Mouse (Mus musculus) testis, adult 2 months (tissue): ENCODE results near the gene Enho. TPM values are rescaled to one million over a fixed set of nuclear protein-coding genes. Genes with fewer than 3 reads are reported as not detected.
"Not testable (repeated sequence)": the region's sequence is repeated elsewhere in the genome, so short reads cannot be mapped to it uniquely, and the experiment has no call there.

Experiments
- H3K27ac ChIP-seq: fragments of 200-500 bp; 2 replicates; pipeline ENCODE4 v1.5.1; 2012; ENCODE audit warnings: low read depth, low read length; ENCODE audit not compliant: control insufficient read depth, insufficient read depth
- H3K27me3 ChIP-seq: fragments of 200-500 bp; 2 replicates; pipeline ENCODE4 v1.6.1; 2012; ENCODE audit warnings: mild to moderate bottlenecking, low read length, moderate library complexity; ENCODE audit not compliant: control insufficient read depth, insufficient read depth
- H3K36me3 ChIP-seq: fragments of 200-500 bp; 2 replicates; pipeline ENCODE4 v1.6.1; 2012; ENCODE audit warnings: mild to moderate bottlenecking, low read length; ENCODE audit not compliant: control insufficient read depth, insufficient read depth
- H3K4me1 ChIP-seq: fragments of 200-500 bp; 2 replicates; pipeline ENCODE4 v1.6.1; 2012; ENCODE audit warnings: low read length; ENCODE audit not compliant: control insufficient read depth, insufficient read depth
- H3K4me3 ChIP-seq: fragments of 200-500 bp; 2 replicates; pipeline ENCODE4 v1.5.1; 2012; ENCODE audit warnings: low read depth, mild to moderate bottlenecking, low read length, moderate library complexity, mixed read lengths; ENCODE audit not compliant: control insufficient read depth
- CTCF ChIP-seq: fragments of 200-500 bp; IDR thresholded peaks from 2 replicates; pipeline ENCODE4 v1.5.1; 2012; ENCODE audit warnings: low read depth, mild to moderate bottlenecking, inconsistent platforms, low read length, moderate library complexity; ENCODE audit not compliant: control insufficient read depth, insufficient read depth, insufficient replicate concordance
- POLR2A ChIP-seq: fragments of 200-500 bp; IDR thresholded peaks from 2 replicates; pipeline ENCODE4 v1.6.1; 2012; ENCODE audit warnings: low read depth, mild to moderate bottlenecking, inconsistent platforms, low read length, moderate library complexity; ENCODE audit not compliant: control insufficient read depth
- polyA plus RNA-seq: library from polyadenylated mRNA; depleted of rRNA; stranded (reverse); fragments of >200 nt; gene quantifications from 2 replicates; pipeline ENCODE4 v1.2.3, GENCODE M21; 2012; rRNA removed

Gene Enho
- polyA plus RNA-seq, result 3.7 and 4.2 TPM in 2 replicates

DNA sequence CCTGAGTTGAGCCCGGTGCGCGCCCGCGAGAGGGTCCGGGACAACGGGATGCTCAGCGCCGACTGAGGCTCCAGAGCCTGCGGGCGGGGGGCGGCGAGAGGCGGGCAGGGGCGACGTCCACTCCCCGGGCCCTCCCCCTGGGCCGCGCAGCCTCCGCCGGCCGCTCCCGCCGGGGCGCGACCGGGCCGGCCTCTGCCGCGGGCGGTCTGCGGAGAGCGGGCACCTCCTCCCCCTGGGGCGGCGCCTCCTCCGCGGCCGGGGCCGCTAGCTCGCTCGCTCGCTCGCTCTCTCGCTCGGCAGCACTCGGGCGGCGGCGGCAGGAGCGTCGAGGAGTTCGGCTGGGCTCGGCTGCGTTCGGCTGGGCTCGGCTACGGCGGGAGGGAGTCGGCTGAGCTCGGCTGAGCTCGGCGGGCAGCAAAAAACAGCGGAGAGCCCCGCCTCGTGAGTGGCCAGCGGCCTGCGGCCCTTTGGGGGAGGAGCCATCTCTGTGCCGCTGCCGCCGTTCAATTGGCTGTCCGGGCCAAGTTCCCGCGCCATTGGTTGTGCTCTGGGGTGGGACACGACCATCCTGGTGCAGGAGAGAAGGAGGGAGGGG is at the start of gene Enho:
TSS of gene Enho (minus strand) at position 412 of the 595 bp plus-strand sequence.
- no peak within 1 kb of the TSS for H3K27ac ChIP-seq
- H3K4me3 ChIP-seq, result peak within 1 kb of the TSS; percentile 76
- H3K27me3 ChIP-seq, result no peaks in the 10 kb centered on the region
- peaks cover 14% of the 10 kb centered on the region for H3K4me1 ChIP-seq
- no peaks in the 10 kb centered on the region for H3K36me3 ChIP-seq
- TF ChIP-seq POLR2A (no peak), CTCF (no peak)

DNA sequence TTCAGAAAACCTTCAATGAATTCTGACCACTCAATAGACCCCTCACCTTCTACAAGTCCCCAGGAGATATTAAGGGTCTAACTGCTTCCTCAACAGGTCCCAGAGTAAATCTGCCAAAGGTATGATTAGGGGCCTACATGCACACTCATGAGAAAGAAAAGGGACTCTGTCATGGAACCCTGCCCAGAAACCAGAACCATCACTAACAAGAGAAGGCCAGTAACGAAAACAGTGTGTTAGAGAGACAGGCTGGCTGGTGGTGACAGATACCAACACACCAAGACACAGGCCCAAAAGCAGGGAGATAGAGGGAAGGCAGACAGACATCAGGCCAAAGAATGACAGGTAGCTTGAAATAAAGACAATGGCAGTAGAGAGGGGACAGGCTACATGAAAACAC is 48.4 kb upstream of the Enho start:
- not testable (repeated sequence) for H3K27ac ChIP-seq, H3K27me3 ChIP-seq

DNA sequence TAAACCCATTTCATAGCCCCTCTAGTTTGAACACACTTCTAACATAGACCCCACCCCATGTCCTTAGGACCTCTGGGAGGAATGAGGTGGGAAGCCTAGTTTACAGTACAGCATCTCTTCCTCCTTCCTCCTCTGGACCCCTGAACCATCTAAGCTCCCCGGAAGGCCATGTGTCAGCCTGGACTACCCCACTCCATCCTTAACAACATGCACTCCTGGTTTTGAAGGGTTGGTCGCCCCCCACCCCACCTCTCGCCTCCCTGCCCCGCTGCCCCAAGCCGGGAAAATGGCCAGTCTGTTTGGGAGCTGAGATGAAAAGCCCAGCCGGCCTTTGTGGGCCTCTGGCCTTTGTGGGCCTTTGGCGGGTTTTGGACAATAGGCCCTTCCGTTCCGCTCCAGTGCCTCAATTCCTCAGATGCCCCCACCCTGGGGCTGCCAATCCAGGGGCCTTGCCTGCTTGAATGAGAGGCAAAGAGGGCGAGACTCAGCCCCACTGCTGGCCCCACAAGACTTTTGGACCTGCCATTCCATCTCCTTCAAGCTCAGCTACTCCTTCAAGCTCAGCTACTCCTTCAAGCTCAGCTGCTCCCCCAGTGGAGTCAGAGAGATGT is 45.9 kb upstream of the Enho start:
- H3K36me3 ChIP-seq, H3K27me3 ChIP-seq, H3K4me1 ChIP-seq, H3K27ac ChIP-seq, H3K4me3 ChIP-seq: not testable (repeated sequence)

More for the DNA sequence above, 48.4 kb upstream of the Enho start:
- H3K4me1 ChIP-seq, H3K4me3 ChIP-seq, H3K36me3 ChIP-seq: not testable (repeated sequence)

DNA sequence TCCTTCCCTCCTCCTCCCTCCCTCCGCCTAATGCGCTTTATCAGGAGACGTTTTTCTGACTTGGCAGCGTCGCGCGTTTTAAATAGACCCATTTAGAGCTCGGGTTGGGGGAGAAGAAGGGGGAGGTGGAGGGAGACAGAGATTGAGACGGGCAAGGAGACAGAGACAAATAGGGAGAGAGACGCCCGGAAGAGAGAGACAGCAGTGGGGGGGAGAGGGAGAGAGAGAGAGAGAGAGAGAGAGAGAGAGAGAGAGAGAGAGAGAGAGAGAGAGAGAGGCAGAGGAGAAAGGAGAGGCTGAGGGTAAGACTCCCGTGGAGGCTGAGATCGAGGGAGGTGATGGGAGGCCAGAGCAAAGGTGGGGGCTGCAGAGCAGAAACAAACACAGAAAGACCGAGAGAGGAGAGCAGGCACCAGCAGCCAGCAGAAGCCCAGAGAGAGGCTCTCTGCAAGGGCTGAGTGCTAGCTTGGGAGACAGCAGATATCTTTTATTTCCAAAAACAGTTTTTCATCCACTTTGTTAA is 44.9 kb upstream of the Enho start:
- not testable (repeated sequence) for H3K4me1 ChIP-seq, H3K27ac ChIP-seq, H3K36me3 ChIP-seq, H3K4me3 ChIP-seq, H3K27me3 ChIP-seq

DNA sequence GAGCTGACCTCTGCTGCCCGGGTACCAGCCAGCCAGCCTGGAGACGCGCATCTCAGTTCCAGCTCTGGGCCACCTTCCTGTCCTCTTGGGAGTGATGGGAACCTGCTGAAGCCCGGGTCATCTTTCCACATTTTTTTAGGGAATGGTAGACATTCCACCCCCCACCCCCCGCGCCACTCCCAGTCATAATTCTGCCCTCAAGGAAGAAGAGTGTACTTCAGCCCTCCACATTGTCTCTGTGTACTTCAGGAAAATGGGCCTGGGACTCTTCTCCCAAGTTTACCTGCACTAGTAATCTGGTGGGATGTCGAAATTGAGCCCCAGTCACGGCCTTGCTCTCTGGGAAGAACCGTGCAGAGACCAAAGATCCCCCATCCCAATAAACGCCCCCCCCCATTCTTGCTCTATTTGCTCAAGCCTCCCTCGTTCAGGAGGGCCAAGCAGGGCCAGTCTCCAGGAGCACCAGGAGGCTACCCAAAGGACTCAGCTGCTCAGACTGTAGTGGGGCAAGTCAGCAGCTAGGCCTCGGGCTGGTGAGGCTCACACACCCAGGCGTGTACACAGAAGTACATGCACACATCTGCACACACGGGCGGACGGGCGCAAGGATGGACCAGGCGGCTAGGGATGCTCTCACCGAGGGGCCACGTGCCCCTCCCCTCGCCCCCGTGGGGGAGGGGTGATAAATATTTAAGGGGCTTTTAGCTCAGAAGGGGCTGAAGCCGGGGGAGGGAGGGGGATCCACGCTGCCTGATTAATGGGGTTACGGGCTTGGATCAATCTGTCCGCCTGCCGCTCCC is 44.2 kb upstream of the Enho start:
- not testable (repeated sequence) for H3K27me3 ChIP-seq, H3K4me1 ChIP-seq, H3K36me3 ChIP-seq, H3K27ac ChIP-seq, H3K4me3 ChIP-seq

DNA sequence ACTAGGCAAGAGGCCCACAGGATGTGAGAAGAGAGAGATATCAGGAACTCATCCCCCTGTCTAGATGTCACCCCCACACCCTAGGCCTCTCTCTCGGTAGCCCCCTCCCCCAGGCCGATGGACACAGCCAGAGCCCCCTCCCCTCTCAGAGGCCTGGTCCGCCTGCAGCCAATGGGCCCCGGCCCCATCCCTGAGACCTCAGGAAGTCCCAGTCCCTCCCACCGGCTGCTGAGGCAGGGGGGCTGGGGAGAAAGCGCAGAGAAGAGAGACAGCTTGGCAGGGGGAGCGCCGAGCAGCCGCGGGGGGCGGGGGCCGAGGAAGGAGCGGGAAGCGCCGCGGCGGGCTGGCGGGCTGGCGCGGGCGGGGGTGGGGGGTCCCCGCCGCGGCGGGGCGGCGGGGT is 43.2 kb upstream of the Enho start:
- not testable (repeated sequence) for H3K4me1 ChIP-seq, H3K27ac ChIP-seq, H3K4me3 ChIP-seq, H3K27me3 ChIP-seq, H3K36me3 ChIP-seq

DNA sequence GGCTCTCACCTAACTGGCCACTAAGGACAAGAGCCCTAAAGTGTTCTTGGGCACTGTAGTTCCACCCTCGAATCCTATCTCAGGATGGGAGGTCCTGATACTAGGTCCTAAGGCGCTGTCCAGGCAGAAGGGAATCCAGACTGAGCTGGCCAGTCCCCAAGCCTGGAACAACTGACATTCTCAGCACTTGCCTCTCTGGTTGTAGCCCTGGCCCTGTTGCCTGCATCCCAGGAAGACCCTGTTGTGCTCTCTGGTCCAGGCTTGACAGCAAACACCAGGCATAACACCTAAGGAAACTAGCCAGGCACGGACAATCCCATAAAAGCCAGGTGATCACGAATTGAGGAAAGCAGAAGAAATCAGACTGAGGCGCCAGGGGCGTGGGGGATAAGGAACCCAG is 42.7 kb upstream of the Enho start:
- Histone ChIP-seq H3K27me3 (no peaks in the 10 kb centered on the region), H3K4me1 (no peaks in the 10 kb centered on the region; the same call in 1 of the 2 replicates), H3K36me3 (no peaks in the 10 kb centered on the region), H3K4me3 (no peak overlapping the region), H3K27ac (no peak overlapping the region)
- no peak for TF ChIP-seq CTCF
- TF ChIP-seq POLR2A, result no peak

DNA sequence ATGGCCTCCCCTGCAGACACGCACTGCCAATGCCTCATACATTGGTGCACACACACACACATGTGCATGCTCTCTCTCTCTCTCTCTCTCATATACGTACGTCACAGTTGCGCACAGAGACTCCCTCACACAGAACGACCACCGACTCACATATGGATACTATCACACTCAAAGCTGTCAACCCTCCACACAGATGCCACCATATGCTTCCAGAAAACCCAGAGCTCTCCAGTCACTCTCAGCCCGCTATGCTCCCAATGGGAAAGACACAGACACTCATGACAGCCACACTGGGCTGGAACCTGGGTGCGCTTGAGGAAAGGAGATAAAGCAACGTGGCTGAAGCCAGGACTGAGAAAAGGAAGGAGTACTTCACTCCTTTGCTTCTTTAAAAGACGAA is 41.8 kb upstream of the Enho start:
- TF ChIP-seq POLR2A, result no peak
- no peak for TF ChIP-seq CTCF
- Histone ChIP-seq H3K4me1 (no peaks in the 10 kb centered on the region; the same call in 1 of the 2 replicates), H3K27ac (no peak overlapping the region), H3K27me3 (no peaks in the 10 kb centered on the region), H3K4me3 (no peak overlapping the region), H3K36me3 (no peaks in the 10 kb centered on the region)
